Mouse (Mus musculus): ENCODE measurements around the gene Rcan2.

Gene Rcan2

DNA sequence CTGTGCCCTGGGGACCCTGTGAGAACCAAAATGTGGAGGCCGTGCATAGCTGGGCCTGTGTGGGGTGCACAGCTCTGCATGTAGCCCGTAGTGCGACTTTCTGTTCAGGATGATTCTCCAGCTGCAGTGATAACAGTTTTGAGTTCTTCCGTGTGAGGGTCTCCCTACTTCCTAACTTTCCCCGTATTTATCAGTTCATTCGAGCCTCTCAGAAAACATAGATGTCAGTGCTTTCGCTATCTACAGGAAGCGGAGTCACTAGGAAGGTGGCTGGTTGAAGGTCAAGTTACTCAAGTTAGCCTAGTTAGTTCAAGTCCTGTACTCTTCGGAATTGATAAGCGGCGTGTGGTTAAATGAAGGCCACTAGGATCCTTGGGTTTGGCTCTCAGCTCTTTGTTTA, 130.6 kb downstream of the Rcan2 start:
- DNase-seq: no peak

DNA sequence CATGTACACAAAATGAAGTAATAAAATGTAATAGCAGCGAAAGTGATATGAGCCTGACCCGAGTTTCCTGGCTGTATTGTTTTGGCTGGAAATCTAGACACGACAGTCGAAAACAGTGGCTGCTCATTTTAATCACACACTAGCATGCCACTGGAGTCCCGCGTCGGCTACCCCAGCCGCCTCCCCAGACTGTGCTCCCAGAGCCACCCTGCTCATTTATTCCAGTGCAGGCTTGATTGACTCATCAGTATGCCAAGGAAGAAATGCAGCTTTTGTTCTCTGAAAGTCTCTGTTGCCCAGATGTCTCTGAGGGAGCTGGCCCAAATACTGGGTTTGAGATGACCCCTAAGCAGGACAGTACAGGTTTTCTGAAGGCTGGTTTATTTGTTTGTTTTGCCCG, 132.9 kb downstream of the Rcan2 start:
- no peak for DNase-seq

DNA sequence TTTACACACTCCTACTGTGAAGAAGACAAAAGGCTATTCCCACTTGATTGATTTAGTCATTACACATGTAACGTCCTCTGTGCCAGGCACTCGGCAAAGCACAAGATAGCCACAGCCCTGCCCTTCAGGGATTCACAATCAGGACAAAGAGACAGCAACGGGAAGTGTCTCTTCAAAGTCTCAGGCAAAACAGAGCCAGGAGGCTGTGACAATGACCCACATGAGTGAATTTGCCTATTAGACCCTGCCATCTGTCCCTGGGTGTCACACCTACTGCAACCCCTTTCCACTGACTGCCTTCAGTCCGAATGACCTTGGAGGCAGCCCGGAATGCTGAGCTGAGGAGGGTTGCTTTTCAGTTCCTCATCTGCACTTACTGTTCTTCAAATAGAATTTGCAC, 151.1 kb downstream of the Rcan2 start:
- no peak for DNase-seq

DNA sequence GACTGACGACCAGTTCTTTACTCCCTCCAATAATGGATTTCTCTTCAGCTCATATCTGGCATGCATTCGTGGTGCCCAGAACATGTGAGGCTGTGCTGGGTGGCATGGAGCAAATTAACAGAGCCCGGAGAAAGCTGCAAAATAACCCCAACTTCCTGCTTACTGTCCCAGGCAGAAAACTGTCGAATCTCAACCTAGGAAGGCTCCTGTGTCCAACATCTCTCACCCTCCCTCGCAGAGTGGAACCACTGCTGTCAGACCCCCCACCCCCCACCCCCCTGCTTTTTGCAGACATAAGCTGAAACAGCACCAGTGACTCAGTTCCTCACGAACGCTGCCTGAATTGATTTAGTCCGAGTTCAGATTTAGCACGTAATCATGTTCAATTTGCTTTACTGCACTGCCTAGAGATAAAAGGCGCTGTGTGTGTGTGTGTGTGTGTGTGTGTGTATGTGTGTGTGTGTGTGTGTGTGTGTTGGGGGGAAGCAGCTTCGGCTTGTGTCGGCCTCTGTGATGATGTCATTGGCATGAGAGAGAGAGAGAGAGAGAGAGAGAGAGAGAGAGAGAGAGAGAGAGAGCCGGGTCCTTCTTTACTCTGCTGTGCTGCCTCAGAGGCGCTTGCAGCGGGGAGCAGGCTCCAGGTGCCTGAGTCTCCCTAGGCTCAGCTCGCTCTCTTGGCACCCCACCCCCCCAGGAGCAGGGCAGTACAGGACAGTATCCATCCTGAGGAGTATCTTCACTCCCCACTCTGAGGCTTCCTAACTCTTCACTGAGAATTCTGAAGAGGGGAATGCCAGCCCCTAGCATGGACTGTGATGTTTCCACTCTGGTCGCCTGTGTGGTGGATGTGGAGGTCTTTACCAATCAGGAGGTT, 151.7 kb downstream of the Rcan2 start:
- DNase-seq: no peak

DNA sequence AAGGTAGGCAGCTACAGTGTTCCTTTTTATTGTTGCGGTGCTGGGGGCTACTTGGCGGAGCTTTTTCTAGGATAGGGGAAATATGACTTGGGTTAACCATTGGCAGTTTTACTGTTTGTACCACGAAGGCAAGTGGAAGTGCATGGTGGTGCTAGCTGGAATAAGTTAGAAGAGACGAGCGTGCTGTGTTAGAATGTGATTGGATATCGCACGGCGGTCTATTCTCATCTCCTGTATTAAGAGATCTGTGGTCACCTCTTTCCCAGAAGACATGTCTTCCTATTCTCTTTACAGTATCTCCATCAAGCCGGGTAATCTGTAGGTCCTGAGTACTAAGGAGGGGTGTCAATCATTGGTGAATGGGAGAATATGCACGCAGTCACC, 152.4 kb downstream of the Rcan2 start:
- DNase-seq: no peak

DNA sequence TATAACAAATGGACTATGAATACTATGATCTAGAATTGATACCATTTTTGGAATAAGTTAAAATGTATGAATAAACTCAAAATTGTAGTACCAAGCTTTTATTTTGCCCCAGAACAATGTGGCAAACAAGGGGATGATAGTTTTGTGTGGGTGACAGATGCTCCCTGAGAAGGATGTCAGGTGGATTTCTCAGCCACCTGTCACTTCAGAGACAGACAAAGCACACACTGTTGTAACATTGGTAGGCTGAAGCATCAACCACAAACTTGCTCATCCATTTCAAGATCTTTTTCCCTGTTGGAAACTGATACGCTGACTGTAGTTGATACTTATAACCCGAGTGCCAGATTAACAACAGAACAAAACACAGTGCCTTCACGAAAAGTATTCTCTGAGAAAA, 158.6 kb downstream of the Rcan2 start:
- DNase-seq: no peak

DNA sequence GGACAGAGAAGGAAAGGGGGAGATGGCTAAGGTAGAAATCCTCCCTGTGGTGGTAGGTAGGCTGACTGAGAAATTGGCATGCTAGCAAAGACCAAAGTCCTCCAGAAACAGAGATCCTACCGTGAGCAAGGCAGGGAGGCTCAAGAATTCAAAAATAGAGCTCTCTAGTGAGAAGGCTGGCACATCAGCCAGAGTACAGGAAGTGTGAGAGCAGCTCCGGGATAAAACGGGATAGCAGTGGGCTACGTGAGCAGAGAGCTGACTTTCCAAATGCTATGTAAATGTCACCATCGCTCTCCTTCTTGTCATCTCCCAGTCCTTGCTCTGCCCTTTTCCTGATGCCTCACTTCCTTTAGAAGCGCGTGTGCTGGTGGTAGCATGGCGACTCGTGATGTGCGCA, 168.8 kb downstream of the Rcan2 start:
- DNase-seq: no peak

DNA sequence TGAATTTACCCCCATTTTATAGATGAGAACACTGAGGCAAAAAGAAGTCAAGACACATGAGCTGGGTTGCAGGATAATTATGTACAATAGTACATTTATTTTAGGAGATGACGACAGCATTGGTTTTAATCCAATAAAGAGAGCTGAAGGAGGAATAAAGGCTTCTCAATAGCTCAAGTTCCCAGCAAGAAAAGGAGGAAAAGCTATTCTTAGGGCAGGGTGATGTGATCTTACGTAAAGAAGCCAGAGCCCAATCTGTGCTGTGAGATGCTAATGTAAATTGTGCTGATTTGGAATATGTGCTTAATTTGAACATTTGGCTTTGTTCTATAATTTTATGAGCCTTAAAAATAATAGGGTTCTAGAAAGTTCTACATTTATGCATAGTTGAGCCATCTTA, 176.4 kb downstream of the Rcan2 start:
- DNase-seq: no peak

DNA sequence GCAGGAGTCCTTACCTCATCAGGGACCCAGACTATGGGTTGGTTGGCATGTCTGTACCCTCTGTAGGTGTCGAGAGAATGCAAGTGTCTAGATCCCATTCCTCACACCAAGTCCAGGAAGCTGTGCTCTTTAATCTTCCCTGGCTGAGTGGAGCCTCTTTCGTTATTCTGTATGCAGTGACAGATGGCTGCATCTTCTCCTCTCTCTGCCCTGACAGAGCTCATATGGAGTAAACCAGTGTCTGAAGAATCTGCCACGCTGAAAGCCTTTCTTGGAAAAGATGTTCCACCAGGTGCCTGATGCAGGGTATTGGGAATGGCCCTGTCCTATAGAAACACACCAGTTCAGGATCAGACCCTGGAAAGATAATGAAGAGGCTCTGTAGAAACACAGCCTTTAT, 178.8 kb downstream of the Rcan2 start:
- DNase-seq: no peak

DNA sequence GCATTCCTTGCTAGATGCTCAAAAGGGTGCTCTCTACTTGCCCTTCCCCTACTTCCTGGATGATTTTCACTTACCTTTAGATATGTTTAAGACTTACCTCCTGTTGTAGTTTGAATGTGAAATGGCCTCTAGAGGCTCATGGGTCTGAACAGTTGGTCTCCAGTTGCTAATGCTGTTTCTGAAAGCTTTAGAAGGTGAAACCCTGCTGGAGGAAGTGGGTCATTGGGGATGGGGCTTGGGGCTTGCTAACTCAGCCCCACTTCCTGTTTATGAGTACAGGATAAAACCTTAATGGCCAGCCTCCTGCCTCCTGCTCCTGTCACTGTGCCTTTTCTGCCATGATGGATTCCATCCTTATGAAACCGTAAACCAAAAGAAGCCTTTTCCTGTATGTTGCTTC, 181.4 kb downstream of the Rcan2 start:
- DNase-seq: no peak

DNA sequence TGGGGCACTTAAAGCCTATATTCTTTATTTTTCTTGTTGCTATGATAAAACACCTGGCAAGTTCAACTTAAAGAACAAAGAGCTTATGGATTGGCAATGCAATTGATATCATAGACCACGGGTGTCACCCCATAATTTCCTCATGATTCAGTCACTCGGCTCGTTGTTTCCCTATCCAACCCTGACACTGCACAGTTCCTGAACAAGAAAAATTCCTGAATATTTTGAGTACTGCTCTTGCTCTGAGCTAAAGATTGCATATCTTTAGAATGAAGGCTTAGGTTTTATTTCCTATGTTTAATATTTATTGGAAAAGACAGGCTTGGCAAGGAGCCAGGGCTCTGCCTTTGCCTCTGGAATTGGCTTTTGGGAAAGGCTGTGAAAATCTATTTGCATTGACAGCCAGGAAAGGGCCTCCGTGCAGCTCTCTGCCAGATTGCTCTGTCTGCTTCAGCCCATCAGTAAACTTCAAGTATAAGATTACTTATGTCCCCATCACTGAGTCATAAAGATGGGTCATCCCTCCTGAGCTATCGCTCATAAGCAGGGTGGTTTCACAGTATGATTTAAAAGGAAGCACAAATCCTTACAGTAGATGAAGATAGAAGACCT, 188.3 kb downstream of the Rcan2 start:
- DNase-seq: no peak

DNA sequence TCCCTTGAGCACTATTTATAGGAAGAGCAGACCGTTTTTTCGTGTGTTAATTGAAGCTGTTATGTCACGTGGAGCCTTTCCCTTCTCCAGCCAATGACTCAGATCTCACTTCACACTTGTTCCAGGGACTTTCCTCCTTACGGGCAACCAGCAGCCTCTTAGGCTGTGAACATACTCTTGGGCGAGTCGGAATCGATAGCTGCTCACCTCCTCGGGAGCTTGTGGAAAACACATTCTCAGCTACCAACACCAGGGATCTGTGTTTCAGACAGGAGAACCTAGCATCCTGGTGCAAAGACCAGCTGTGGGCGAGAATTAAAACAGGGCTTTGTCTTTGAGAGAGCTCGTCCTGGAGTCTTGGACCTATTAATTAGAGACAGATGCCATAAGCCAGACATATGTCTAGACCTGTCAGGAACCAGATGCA, 189.8 kb downstream of the Rcan2 start:
- DNase-seq: no peak

GRCm38 (mm10) chr17:43994080-43994479, 192.9 kb downstream of the Rcan2 start:
- no peak for DNase-seq

DNA sequence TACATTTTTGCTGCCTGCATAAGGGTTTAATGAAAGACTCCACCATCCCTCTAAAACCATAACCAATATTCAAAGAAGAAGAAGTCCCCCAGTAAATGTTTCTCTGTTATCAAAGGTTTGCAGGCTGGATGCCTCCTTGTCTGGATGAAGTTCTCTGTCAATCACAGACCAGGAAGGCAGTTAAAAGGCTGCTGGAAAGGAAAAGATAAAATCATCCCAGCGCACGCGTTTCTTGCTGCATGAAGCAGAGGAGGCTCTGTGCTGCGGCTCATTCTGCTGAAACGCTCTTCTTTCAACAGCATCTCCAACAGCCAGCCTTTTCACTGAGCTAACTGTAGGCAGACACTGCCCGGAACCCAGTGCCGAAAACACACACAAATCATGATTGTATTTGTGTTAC, 196.4 kb downstream of the Rcan2 start:
- DNase-seq: no peak

- DNase-seq: no peak
Measured at GRCm38 (mm10) chr17:43998095-43998494, 196.9 kb downstream of the Rcan2 start.

DNA sequence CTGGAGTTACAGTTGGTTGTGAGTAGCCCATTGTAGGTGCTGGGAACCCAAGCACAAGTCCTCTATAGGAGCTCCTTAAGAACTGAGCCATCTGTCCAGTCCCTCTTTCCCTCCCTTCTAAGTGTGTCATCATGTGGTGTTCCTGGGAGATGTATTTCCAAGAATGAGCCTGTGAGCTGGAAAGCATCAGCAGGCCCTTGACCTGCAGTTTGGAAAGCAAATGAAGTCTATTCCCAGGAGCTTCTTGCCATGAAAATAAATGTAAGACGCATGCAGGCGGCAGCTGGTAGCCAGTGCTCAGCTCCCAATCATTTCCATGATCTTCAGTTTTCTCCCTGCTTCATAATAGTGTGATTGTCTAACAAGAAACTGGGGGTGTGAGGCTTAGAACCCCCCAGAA, 203.2 kb downstream of the Rcan2 start:
- DNase-seq: no peak

DNA sequence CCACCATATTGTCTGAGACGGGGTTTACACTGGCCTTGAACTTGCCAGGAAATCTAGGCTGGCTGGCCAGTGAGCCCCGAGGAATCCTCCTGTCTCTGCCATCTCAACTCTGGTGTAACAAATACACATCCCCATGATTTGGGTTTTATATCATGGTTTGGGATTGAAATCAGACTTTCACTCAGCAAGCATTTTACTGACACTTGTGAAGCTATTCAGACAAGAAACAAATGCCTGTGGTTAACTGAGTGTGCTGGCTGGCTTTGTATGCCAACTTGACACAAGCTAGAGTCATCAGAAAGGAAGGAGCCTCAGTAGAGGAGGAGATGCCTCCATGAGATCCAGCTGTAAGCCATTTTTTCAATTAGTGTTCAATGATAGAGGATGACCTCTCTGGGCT, 206.3 kb downstream of the Rcan2 start:
- no peak for DNase-seq

- no peak for DNase-seq
Measured at GRCm38 (mm10) chr17:44011917-44012316, 210.8 kb downstream of the Rcan2 start.

DNA sequence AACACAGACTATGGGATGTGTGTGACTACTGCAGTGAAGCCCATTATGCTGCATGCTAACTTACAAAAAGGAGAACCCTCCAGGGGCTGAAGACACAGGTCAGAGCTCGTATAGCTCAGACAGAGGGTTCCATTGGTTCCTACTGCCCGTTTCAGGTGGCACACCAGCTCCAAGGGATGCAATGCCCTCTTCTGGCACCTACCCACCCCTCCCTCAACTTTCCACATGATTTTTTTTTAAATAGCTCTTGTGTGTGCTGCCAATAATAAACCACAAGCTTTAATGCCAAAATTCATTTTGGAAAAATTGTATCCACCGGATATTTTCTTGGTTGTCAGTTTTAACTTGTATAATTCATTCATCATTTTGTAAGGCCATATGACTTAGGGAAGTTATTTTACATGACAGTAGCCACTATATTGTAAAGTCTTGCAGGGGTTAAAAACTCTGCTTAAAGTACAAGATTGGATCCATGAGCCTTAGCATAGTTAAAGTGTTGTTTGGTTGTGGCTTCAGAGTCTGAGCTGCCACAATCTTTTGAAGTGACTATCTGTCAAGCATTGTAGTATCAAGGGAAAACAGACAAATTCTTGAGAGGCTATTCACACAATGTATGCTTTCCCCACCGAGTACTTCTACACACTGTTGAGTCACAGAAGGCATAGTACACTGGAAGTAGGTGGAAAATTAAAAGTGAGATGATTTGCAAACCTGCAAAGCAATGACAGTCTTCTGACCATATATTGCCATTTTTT, 212.8 kb downstream of the Rcan2 start:
- no peak for DNase-seq

GRCm38 (mm10) chr17:44016314-44016713, 215.2 kb downstream of the Rcan2 start:
- DNase-seq: no peak

DNA sequence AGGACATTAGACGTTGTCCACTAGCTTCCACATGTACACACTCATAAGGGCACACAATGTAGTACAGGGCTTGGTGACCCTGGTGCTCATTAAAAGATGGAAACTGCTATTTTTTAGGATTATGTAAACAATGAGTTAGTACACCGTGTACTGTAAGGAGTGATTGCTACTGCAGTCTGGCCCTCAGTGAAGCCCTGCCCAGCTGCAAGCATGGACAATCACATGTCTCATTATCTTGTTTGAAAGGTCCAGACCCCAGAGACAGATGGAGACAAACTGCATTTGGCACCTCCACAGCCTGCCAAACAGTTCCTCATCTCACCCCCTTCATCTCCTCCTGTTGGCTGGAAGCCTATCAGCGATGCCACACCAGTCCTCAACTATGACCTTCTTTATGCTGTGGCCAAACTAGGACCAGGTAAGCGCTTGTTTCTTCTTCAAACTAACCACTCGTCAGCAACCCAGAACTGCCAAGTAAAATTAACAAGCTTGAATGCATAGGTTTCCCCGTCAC, 219.6 kb downstream of the Rcan2 start:
- no peak for DNase-seq

DNA sequence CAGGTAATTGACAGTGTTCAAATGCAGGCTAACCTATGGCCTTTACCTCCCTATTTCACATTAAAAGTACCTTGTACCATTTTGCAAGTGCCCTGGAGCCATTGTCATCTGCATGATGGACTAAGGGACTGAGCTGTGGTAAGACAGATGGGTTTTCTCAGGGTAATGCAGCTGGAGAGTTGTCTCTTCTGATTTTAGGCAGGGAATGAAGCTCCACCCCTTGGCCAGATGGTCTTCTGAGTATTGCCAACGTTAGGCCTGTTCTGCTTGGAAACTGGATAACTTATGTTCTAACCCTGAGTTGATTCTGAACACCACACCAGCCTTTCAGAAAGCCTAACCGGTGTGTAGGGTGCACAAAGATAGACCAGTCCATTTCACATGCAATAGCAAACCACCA, 222.7 kb downstream of the Rcan2 start:
- DNase-seq: no peak

GRCm38 (mm10) chr17:44025011-44025410, 223.9 kb downstream of the Rcan2 start:
- no peak for DNase-seq

- no peak for DNase-seq
Measured at GRCm38 (mm10) chr17:44025935-44026334, 224.8 kb downstream of the Rcan2 start.
